Mouse (Mus musculus) layer of hippocampus, adult 18-20 months (tissue): ENCODE data around the gene Zfp385b. TPM values are rescaled to one million over a fixed set of nuclear protein-coding genes. Genes with fewer than 3 reads are reported as not detected.

Experiments used
- DNase-seq, 2 experiments: peaks; one replicate each; pipeline ENCODE4 v3.0.0; 2022; ENCODE audit warnings: low spot score in 2 of 2
- total RNA-seq, 2 experiments: library from RNA; stranded (reverse); gene quantifications; 2 replicates each; pipeline ENCODE4 v1.2.3; 2021

The Zfp385b gene
- total RNA-seq, 2 experiments from 2014 or later = 47.4 to 47.5 TPM

GRCm38 (mm10) chr2:77790846-77791245, 28.6 kb downstream of the Zfp385b start:
- no peak for DNase-seq

GRCm38 (mm10) chr2:77790295-77790694, 29.1 kb downstream of the Zfp385b start:
- DNase-seq = no peak

- no peak for DNase-seq
Observed at GRCm38 (mm10) chr2:77781390-77781789, 38.0 kb downstream of the Zfp385b start.

GRCm38 (mm10) chr2:77777781-77778180, 41.7 kb downstream of the Zfp385b start:
- DNase-seq = peak in 1 of 2 experiments; percentile 59

- no peak for DNase-seq
Observed at GRCm38 (mm10) chr2:77777047-77777686, 42.3 kb downstream of the Zfp385b start.

GRCm38 (mm10) chr2:77775247-77775880, 44.1 kb downstream of the Zfp385b start:
- DNase-seq = peak in 1 of 2 experiments; percentile 51

- no peak for DNase-seq
Observed at GRCm38 (mm10) chr2:77770056-77770697, 49.3 kb downstream of the Zfp385b start.

GRCm38 (mm10) chr2:77768321-77768886, 51.0 kb downstream of the Zfp385b start:
- peak; percentile 32 to 67 for DNase-seq

- no peak for DNase-seq
Observed at GRCm38 (mm10) chr2:77761967-77762366, 57.5 kb downstream of the Zfp385b start.

GRCm38 (mm10) chr2:77758403-77759071, 60.9 kb downstream of the Zfp385b start:
- DNase-seq = peak in 1 of 2 experiments; percentile 59

GRCm38 (mm10) chr2:77752491-77752890, 66.9 kb downstream of the Zfp385b start:
- DNase-seq = no peak

GRCm38 (mm10) chr2:77749631-77750030, 69.8 kb downstream of the Zfp385b start:
- DNase-seq = no peak

- no peak for DNase-seq
Observed at GRCm38 (mm10) chr2:77746417-77746816, 73.0 kb downstream of the Zfp385b start.

- DNase-seq = no peak
Observed at GRCm38 (mm10) chr2:77745246-77745645, 74.2 kb downstream of the Zfp385b start.

GRCm38 (mm10) chr2:77742359-77742758, 77.1 kb downstream of the Zfp385b start:
- DNase-seq = no peak

- no peak for DNase-seq
Observed at GRCm38 (mm10) chr2:77730196-77730595, 89.2 kb downstream of the Zfp385b start.

GRCm38 (mm10) chr2:77726798-77727197, 92.6 kb downstream of the Zfp385b start:
- DNase-seq = no peak

- DNase-seq = no peak
Observed at GRCm38 (mm10) chr2:77720806-77721205, 98.6 kb downstream of the Zfp385b start.

- no peak for DNase-seq
Observed at GRCm38 (mm10) chr2:77716367-77716766, 103.1 kb downstream of the Zfp385b start.

- DNase-seq = no peak
Observed at GRCm38 (mm10) chr2:77713886-77714285, 105.6 kb downstream of the Zfp385b start.

- DNase-seq = no peak
Observed at GRCm38 (mm10) chr2:77711751-77712150, 107.7 kb downstream of the Zfp385b start.
